Mouse (Mus musculus) T-helper 1 cell (primary cell): Measurements from ENCODE around the gene Gm867.

ENCODE experiments used
- in situ Hi-C: fragments of 300-600 bp; cut with MboI, MseI; formaldehyde crosslinking; loops from one replicate; pipeline ENCODE4 v1.15.1; 2025; ENCODE audit warnings: high pct_unique_total_duplicates

The Gm867 gene

GRCm38 (mm10) chr10:75897373-75897772 lies 43.1 kb downstream of the Gm867 start:
- in situ Hi-C loops, result no loop called here

GRCm38 (mm10) chr10:75896208-75896607 lies 44.3 kb downstream of the Gm867 start:
- in situ Hi-C loops, result no loop called here

GRCm38 (mm10) chr10:75895730-75896129 lies 44.7 kb downstream of the Gm867 start:
- in situ Hi-C loops, result no loop called here

- in situ Hi-C loops, result no loop called here
Measured at GRCm38 (mm10) chr10:75894601-75895000, 45.9 kb downstream of the Gm867 start.

GRCm38 (mm10) chr10:75893089-75893750 lies 47.3 kb downstream of the Gm867 start, which contains the start of gene Derl3:
Derl3 (plus strand) TSS chr10:75893413.
- in situ Hi-C loops, result no loop called here

GRCm38 (mm10) chr10:75889406-75890153 lies 50.9 kb downstream of the Gm867 start:
- in situ Hi-C loops, result loop anchor here (5.0 kb wide), 1 partner anchor 63 kb away; the partner anchor contains the start of gene Gm5134
